Mouse (Mus musculus): ENCODE measurements at regions not wholly inside any gene's neighbourhood (a gene's known extent, or its start where the extent isn't known, plus 50 kb on each side); places are given as distances from the start of the nearest gene placed in this dataset.

DNA sequence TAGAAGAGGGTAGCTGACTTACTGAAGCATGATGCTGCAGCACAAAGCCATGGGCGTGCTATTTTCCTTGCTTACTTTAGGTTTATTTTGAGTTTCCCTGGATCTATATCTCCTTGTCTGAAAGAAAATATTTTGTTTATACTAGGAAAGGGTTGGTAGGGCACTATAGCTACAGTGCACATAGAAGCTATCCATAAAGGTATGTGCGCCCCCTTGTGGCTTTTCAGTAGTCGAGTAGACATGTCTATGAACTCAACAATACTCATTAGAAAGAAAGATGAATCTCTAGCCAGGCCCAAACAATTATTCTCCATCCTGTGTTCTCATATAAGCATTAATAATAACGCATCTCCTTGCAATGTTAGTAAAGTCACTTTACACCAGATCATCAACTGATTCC, 114.3 kb downstream of the Rab38 start:
- DNase-seq (ENCODE audit: low spot score in 2 of 2): peak; percentile 1 to 32

DNA sequence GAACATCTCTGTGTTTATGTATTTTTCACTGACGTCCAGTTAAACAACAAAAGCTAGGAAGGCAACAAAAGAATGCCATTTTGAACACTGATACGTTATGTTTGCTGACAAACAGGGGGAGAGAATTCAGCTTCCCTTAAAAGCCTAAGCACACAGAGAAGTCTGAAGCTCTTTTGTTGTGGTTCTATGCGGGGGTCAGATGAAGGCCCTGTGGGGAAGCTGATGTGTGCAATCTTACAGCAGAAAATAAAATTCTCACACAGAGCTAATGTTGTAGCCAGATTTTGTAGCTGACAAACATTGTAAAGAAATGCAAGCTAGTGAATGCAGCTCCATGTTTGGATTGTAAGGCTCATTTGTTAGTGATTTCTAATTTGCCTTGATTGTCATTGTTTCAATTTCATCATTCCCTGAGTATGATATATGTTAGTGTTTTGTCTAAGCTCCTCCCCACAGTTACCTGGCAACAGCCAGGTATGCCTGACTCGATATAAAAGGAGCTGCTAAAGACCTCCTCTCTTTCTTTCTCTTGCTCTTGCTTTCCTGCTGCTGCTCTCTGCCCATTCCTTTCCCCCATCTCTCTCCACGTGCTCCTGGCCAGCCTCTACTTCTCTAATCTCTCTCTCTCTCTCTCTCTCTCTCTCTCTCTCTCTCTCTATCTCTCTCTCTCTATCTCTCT, 115.0 kb downstream of the Rab38 start:
- DNase-seq (ENCODE audit: low spot score in 2 of 2): no peak

DNA sequence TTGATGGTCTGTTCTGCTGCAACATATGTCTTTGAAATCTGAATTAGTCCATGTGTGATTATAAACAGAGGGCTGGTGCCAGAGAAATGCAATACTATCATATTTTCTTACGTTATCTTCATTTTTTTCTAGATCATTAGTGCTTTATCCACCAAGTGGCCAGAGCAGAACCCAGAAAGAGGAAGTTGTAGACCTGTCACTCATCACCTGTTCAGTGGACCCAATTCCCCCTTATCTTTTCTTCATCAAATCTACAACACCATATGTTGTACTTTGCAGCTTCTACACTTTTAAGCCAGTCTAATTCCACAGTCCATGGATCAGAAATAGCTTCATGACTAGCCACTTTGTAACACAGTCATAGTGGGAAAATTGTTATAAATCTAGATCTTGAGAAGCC, 145.0 kb downstream of the Rab38 start:
- DNase-seq (ENCODE audit: low spot score in 2 of 2): no peak

DNA sequence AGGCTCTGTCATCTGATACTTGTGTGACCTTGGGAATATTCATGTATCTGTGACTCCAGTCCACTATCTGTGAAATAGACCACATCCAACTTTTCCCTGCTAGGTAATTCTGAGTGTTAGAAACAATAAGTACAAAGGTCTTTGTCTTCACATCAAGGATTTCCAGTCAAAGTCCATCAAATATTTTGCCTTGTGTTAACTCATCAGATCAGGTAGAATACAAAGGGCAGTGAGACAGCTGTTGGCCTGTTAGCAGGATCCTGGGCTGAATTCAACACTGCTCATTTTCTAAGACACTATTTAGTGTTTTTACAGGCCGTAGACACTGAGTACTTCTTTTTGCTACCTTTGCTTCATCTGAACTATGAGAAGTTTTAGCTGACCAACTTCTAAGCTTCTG, 170.7 kb downstream of the Rab38 start:
- no peak for DNase-seq (ENCODE audit: low spot score in 2 of 2)

All from natural killer cell, adult 2 months (primary cell).